Mouse (Mus musculus): ENCODE measurements at regions not wholly inside any gene's neighbourhood (a gene's known extent, or its start where the extent isn't known, plus 50 kb on each side); places are given as distances from the start of the nearest gene placed in this dataset.

DNA sequence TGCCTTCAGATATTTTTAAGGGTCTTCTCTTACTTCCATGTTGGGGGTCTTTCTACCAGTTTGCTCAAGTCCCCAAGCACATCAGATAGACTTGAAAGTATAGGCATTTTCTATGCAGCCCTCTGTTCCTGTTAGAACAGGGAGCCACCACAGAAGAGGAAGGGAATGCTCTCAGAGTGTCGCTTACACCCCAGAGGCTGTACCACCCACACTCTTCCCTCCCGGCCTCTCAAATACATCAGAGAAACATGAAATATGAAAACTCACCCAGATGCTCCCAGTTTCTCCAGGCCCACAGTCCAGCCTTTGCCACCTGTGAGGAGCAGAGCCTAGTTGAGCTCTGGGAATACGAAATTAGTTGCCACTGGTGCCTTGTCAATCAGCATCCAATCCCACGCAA, 423.2 kb upstream of the Meis1 start:
- TF ChIP-seq POLR2A (IDR thresholded peaks at IDR 0.05; ENCODE audit: control insufficient read depth, low read depth, low read length) = no peak
- TF ChIP-seq CTCF (IDR thresholded peaks at IDR 0.05; ENCODE audit: control insufficient read depth, insufficient read depth, insufficient replicate concordance, low read depth, low read length) = no peak

All from testis, adult 2 months (tissue).